Mouse (Mus musculus): ENCODE measurements around the gene Wdr82. TPM values are rescaled to one million over a fixed set of nuclear protein-coding genes. Genes with fewer than 3 reads are reported as not detected.

The Wdr82 gene
- total RNA-seq (2023; ENCODE audit: inconsistent age): 97.9 to 110 TPM (median 103 TPM) in 4 replicates

GRCm38 (mm10) chr9:106170556-106171345 lies at the start of gene Wdr82:
Gene Wdr82 (plus strand): TSS chr9:106170928.

GRCm38 (mm10) chr9:106158037-106158491 lies 12.7 kb upstream of the Wdr82 start, which contains the start of gene Glyctk:
Gene Glyctk (minus strand): TSS chr9:106158138.

GRCm38 (mm10) chr9:106199535-106200272 lies 29.0 kb downstream of the Wdr82 start, which contains the start of gene Ppm1m:
Gene Ppm1m (minus strand): TSS chr9:106199746.

GRCm38 (mm10) chr9:106202819-106203636 lies 32.3 kb downstream of the Wdr82 start, which contains the start of gene Twf2:
Gene Twf2 (plus strand): TSS chr9:106203108.

GRCm38 (mm10) chr9:106222261-106222851 lies 51.6 kb downstream of the Wdr82 start, which contains the start of gene Tlr9:
Gene Tlr9 (plus strand): TSS chr9:106222598.

Other genes starting within 250 kb of the Wdr82 start
- gene Col6a5, start 210.3 kb upstream of the Wdr82 start, total RNA-seq (2023; ENCODE audit: inconsistent age): 0.06 to 0.27 TPM (median 0.15 TPM) in 4 replicates
- not detected in 4 replicates for gene Col6a4, start 74.1 kb upstream of the Wdr82 start, total RNA-seq (2023; ENCODE audit: inconsistent age)
- 5.8 to 9.4 TPM (median 8.1 TPM) in 4 replicates for gene Glyctk, start 12.8 kb upstream of the Wdr82 start, total RNA-seq (2023; ENCODE audit: inconsistent age)
- gene Ppm1m, start 28.8 kb downstream of the Wdr82 start, total RNA-seq (2023; ENCODE audit: inconsistent age): 82.1 to 96.0 TPM (median 83.9 TPM) in 4 replicates
- gene Twf2, start 32.2 kb downstream of the Wdr82 start, total RNA-seq (2023; ENCODE audit: inconsistent age): 65.1 to 76.7 TPM (median 68.8 TPM) in 4 replicates
- 150 to 158 TPM (median 156 TPM) in 4 replicates for gene Tlr9, start 51.7 kb downstream of the Wdr82 start, total RNA-seq (2023; ENCODE audit: inconsistent age)
- gene Alas1, start 77.7 kb downstream of the Wdr82 start, total RNA-seq (2023; ENCODE audit: inconsistent age): 39.6 to 44.4 TPM (median 41.5 TPM) in 4 replicates
- gene Poc1a, start 110.1 kb downstream of the Wdr82 start, total RNA-seq (2023; ENCODE audit: inconsistent age): 3.7 to 6.3 TPM (median 4.5 TPM) in 4 replicates
- gene Dusp7, start 197.7 kb downstream of the Wdr82 start, total RNA-seq (2023; ENCODE audit: inconsistent age): 27.3 to 29.8 TPM (median 27.7 TPM) in 4 replicates